Mouse (Mus musculus): ENCODE results near the gene Phf11c. TPM values are rescaled to one million over a fixed set of nuclear protein-coding genes. Genes with fewer than 3 reads are reported as not detected.

Phf11c gene
- 0.41 and 0.53 TPM in 2 replicates for polyA plus RNA-seq (2015; fragmentation: Nextera tagmentation; extraction: Ambion mirVana)

DNA sequence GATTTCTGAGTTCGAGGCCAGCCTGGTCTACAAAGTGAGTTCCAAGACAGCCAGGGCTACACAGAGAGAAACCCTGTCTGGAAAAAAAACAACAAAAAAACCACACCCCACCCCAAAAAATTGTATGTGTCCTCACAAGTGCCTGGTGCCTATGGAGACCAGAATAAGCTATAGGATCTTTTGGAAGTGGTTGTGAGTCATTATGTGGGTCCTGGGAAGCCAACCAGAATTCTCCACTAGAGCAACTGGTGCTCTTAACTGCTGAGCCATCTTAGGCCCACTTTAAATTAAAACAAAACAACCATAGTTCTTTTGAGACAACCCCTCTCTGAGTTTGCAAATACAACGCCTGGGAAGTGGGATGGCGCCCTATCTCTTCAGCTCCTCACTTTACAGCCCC, at the start of gene Phf11c:
Phf11c (minus strand) TSS at position 101 of the 400 bp plus-strand sequence.
- Histone ChIP-seq H3K9ac (ENCODE audit: low read length) (no peak within 1 kb of the TSS), H3K9me3 (replicated peaks; ENCODE audit: control insufficient read depth, low read length) (no peaks in the 10 kb centered on the region), H3K4me3 (ENCODE audit: low read length) (no peak within 1 kb of the TSS), H3K4me2 (ENCODE audit: low read depth, low read length) (no peak within 1 kb of the TSS), H3K36me3 (ENCODE audit: control insufficient read depth, insufficient read depth) (no peaks in the 10 kb centered on the region), H3K27ac (ENCODE audit: low read length) (no peak within 1 kb of the TSS), H3K27me3 (ENCODE audit: control insufficient read depth, insufficient read depth, low read length) (no peaks in the 10 kb centered on the region), H3K4me1 (ENCODE audit: control insufficient read depth, insufficient read depth, low read length) (no peaks in the 10 kb centered on the region)
- 83% methylated on average over 3 of the region's 3 CpGs for WGBS
- ATAC-seq (replicated peaks; ENCODE audit: extremely low read depth, insufficient read depth, low FRiP score) = no peak

DNA sequence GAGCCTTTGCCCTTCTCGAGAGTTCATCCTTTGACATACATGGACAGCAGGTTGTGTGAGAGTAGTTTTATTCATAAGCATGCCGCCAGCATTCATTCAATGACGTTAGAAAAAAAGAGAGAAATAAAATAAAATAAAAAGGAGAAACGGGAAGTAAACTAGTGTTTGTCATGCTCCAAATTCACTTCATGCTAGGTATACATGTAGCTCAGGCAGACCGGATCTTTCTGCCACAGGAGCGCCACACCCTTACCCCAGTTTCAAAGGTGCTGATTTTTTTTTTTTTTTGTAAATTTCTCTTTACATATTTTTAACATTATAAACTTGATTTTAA, 46.3 kb upstream of the Phf11c start:
- Histone ChIP-seq H3K27me3 (ENCODE audit: control insufficient read depth, insufficient read depth, low read length) (no peaks in the 10 kb centered on the region), H3K27ac (ENCODE audit: low read length) (peak overlapping the region; percentile 86), H3K4me1 (ENCODE audit: control insufficient read depth, insufficient read depth, low read length) (peaks cover 5% of the 10 kb centered on the region; the same call in 1 of the 2 replicates), H3K36me3 (ENCODE audit: control insufficient read depth, insufficient read depth) (no peaks in the 10 kb centered on the region), H3K9me3 (replicated peaks; ENCODE audit: control insufficient read depth, low read length) (no peaks in the 10 kb centered on the region), H3K9ac (ENCODE audit: low read length) (peak overlapping the region; percentile 95), H3K4me3 (ENCODE audit: low read length) (peak overlapping the region; percentile 95), H3K4me2 (ENCODE audit: low read depth, low read length) (peak overlapping the region; percentile 94)
- no peak for ATAC-seq (replicated peaks; ENCODE audit: extremely low read depth, insufficient read depth, low FRiP score)
- WGBS = 9% methylated on average over 6 of the region's 6 CpGs

DNA sequence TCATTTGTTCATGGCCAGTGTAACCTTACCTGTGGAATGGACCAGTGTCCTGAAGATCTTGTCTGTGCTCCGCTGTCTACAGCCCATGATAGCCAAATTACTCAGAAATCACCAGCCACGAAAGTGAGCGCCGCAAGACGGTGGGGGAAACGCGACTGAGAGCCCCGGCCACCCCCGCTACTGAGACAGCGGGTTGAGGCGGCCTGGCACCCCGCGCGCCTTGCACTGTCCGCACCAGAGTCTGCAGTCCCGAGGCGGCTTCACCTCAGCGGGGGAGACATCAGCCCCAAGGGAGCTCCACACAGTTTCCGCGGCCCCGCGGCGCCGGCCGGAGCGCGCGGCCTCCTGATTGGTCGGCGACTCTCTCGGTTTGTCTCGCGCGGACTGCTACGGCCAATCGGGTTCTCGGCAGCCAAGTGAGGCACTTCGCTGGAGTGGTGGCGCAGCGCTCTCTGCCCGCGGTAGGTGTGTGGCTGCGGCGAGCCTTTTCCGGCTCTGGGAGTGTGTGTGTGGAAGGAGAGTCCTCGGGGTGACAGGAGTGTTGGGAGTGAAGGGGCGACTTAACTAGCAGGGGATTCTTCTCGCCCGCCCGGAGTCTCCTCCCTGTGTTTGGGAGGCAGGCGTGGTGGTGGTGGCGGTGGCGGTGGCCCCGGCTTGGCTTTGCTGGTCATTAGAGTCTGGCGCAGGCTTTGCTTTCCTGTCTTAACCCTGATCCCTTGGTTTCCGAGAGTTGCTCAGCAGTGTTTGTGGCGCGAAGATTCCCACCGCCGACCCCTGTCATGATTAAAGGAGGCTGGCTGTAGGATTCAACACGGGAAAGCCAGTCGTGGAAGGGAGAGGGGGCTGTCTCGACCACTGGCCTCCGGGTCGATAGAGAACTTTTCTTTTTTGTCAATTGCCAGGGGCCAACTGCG, 45.6 kb upstream of the Phf11c start, which contains the start of the genes Setdb2 and Cab39l:
Setdb2 (minus strand) TSS at position 327 of the 914 bp plus-strand sequence.
Cab39l (plus strand) TSS at position 415 of the 914 bp plus-strand sequence.
- Histone ChIP-seq H3K27ac (ENCODE audit: low read length) (peak within 1 kb of the TSS; percentile 86), H3K9me3 (replicated peaks; ENCODE audit: control insufficient read depth, low read length) (no peaks in the 10 kb centered on the region), H3K9ac (ENCODE audit: low read length) (peak within 1 kb of the TSS; percentile 95), H3K4me2 (ENCODE audit: low read depth, low read length) (peak within 1 kb of the TSS; percentile 94), H3K36me3 (ENCODE audit: control insufficient read depth, insufficient read depth) (no peaks in the 10 kb centered on the region), H3K4me1 (ENCODE audit: control insufficient read depth, insufficient read depth, low read length) (peaks cover 5% of the 10 kb centered on the region; the same call in 1 of the 2 replicates), H3K27me3 (ENCODE audit: control insufficient read depth, insufficient read depth, low read length) (no peaks in the 10 kb centered on the region), H3K4me3 (ENCODE audit: low read length) (peak within 1 kb of the TSS; percentile 95)
- under 1% methylated on average over 64 of the region's 66 CpGs for WGBS
- peak; percentile 100 for ATAC-seq (replicated peaks; ENCODE audit: extremely low read depth, insufficient read depth, low FRiP score)

DNA sequence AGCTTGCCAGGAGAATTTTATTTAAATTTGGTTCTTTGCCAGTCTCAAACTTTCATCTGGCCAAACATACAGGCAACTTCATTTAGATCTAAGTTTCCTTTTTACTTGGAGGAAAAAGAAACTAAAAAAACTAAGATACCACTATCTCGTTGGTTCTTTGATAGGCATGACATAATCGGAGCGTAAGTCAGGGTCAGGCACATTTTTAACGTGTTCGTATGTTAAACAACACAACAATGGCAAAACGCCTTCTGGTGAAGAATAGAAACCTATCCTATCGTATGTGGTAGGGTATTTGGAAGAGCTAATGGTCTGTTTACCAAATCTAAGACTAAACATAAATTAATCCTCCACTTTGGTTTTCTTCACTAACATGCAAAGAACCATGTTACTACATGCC, 44.9 kb upstream of the Phf11c start:
- Histone ChIP-seq H3K36me3 (ENCODE audit: control insufficient read depth, insufficient read depth) (no peaks in the 10 kb centered on the region), H3K9me3 (replicated peaks; ENCODE audit: control insufficient read depth, low read length) (no peaks in the 10 kb centered on the region), H3K27ac (ENCODE audit: low read length) (no peak overlapping the region), H3K9ac (ENCODE audit: low read length) (peak overlapping the region; percentile 95), H3K4me1 (ENCODE audit: control insufficient read depth, insufficient read depth, low read length) (peaks cover 5% of the 10 kb centered on the region; the same call in 1 of the 2 replicates), H3K4me2 (ENCODE audit: low read depth, low read length) (peak overlapping the region; percentile 94), H3K4me3 (ENCODE audit: low read length) (peak overlapping the region; percentile 95), H3K27me3 (ENCODE audit: control insufficient read depth, insufficient read depth, low read length) (no peaks in the 10 kb centered on the region)
- 8% methylated on average over 7 of the region's 7 CpGs for WGBS
- no peak for ATAC-seq (replicated peaks; ENCODE audit: extremely low read depth, insufficient read depth, low FRiP score)

DNA sequence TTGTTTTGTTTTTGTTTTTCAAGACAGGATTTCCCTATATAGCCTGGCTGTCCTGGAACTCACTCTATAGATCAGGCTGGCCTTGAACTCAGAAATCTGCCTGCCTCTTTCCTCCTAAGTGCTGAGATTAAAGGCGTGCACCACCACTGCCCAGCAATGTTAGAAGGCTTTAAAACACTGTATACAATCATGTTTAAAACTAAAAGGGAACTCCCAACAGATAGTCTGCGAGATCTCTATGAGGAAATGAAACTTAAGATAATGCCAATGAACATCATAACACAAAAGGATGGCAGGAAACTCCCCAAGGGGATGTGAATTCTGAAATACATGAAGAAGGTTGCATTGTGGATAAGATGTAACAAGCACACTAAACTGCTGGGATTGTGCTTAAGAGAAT, 43.3 kb upstream of the Phf11c start:
- Histone ChIP-seq H3K9ac (ENCODE audit: low read length) (no peak overlapping the region), H3K27me3 (ENCODE audit: control insufficient read depth, insufficient read depth, low read length) (no peaks in the 10 kb centered on the region), H3K4me3 (ENCODE audit: low read length) (no peak overlapping the region), H3K4me2 (ENCODE audit: low read depth, low read length) (no peak overlapping the region), H3K9me3 (replicated peaks; ENCODE audit: control insufficient read depth, low read length) (no peaks in the 10 kb centered on the region), H3K27ac (ENCODE audit: low read length) (no peak overlapping the region), H3K4me1 (ENCODE audit: control insufficient read depth, insufficient read depth, low read length) (peaks cover 5% of the 10 kb centered on the region; the same call in 1 of the 2 replicates), H3K36me3 (ENCODE audit: control insufficient read depth, insufficient read depth) (no peaks in the 10 kb centered on the region)
- no peak for ATAC-seq (replicated peaks; ENCODE audit: extremely low read depth, insufficient read depth, low FRiP score)
- WGBS = 81% methylated on average over 2 of the region's 2 CpGs

DNA sequence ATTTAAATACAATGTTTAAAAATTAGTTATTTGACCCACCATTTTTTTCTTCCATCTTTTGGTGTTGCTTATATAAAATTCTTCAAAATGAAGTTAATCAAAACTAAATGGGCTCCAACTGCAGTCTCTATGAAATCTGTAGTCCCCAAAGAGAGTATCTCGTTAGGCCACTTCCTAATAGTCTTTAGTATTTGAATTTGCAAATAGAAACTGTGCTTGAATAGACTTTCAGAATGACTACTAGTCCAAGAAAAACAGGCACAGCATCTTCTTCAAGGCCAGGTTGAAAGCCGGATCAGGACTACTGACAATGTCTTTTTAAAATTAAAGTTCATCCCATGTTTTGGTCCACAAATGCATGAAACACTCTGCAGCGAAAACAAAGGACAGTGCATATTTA, 42.2 kb upstream of the Phf11c start:
- 87% methylated on average over 3 of the region's 3 CpGs for WGBS
- peaks cover 5% of the 10 kb centered on the region; the same call in 1 of the 2 replicates for H3K4me1 ChIP-seq (ENCODE audit: control insufficient read depth, insufficient read depth, low read length)
- no peak overlapping the region for H3K4me2 ChIP-seq (ENCODE audit: low read depth, low read length)
- no peaks in the 10 kb centered on the region for H3K27me3 ChIP-seq (ENCODE audit: control insufficient read depth, insufficient read depth, low read length)
- H3K27ac ChIP-seq (ENCODE audit: low read length) = no peak overlapping the region
- ATAC-seq (replicated peaks; ENCODE audit: extremely low read depth, insufficient read depth, low FRiP score) = no peak
- no peaks in the 10 kb centered on the region for H3K36me3 ChIP-seq (ENCODE audit: control insufficient read depth, insufficient read depth)
- H3K9me3 ChIP-seq (replicated peaks; ENCODE audit: control insufficient read depth, low read length) = no peaks in the 10 kb centered on the region
- H3K4me3 ChIP-seq (ENCODE audit: low read length) = no peak overlapping the region
- H3K9ac ChIP-seq (ENCODE audit: low read length) = no peak overlapping the region

DNA sequence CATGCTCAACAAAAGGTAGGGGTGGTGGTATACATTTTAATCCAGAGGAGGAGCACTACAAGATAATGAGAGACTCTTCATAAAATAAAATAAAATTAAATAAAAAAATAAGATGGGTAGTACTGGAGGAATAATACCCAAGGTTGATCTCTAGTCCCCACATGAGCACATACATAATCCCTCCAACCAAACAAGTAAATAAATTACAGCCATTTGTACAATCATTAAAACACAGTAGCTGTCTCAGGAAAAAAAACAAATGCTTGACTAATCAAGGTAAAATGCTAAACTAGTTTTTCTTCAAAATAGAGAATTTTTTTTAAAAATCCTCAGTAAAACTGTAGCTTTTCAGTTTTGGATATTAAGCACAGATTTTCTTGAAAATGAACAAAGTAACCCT, 40.0 kb upstream of the Phf11c start:
- Histone ChIP-seq H3K27me3 (ENCODE audit: control insufficient read depth, insufficient read depth, low read length) (no peaks in the 10 kb centered on the region), H3K27ac (ENCODE audit: low read length) (no peak overlapping the region), H3K9ac (ENCODE audit: low read length) (no peak overlapping the region), H3K9me3 (replicated peaks; ENCODE audit: control insufficient read depth, low read length) (no peaks in the 10 kb centered on the region), H3K4me1 (ENCODE audit: control insufficient read depth, insufficient read depth, low read length) (0 out of 2 replicates have a peak, but pooled peaks cover 3% of the 10 kb centered on the region), H3K36me3 (ENCODE audit: control insufficient read depth, insufficient read depth) (no peaks in the 10 kb centered on the region), H3K4me2 (ENCODE audit: low read depth, low read length) (no peak overlapping the region), H3K4me3 (ENCODE audit: low read length) (no peak overlapping the region)
- ATAC-seq (replicated peaks; ENCODE audit: extremely low read depth, insufficient read depth, low FRiP score) = no peak

DNA sequence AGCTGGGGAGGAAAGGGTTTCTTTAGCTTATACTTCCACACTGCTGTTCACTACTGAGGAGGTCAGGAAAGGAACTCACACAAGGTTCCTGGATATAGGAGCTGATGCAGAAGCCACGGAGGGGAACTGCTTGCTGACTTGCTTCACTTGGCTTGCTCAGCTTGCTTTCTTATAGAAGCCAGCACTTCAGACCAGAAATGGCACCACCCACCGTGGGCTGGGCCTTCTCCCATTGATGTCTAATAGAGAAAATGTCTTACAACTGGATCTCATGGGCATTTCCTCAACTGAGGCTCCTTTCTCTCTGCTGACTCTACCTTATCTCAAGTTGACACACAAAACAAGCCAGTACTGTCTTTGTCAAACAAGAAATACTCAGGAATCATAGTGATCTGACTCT, 38.7 kb upstream of the Phf11c start:
- ATAC-seq (replicated peaks; ENCODE audit: extremely low read depth, insufficient read depth, low FRiP score) = no peak
- no peak overlapping the region for H3K9ac ChIP-seq (ENCODE audit: low read length)
- H3K27ac ChIP-seq (ENCODE audit: low read length) = no peak overlapping the region
- H3K36me3 ChIP-seq (ENCODE audit: control insufficient read depth, insufficient read depth) = no peaks in the 10 kb centered on the region
- no peak overlapping the region for H3K4me3 ChIP-seq (ENCODE audit: low read length)
- no peaks in the 10 kb centered on the region for H3K27me3 ChIP-seq (ENCODE audit: control insufficient read depth, insufficient read depth, low read length)
- H3K9me3 ChIP-seq (replicated peaks; ENCODE audit: control insufficient read depth, low read length) = no peaks in the 10 kb centered on the region
- no peak overlapping the region for H3K4me2 ChIP-seq (ENCODE audit: low read depth, low read length)
- no peaks in the 10 kb centered on the region for H3K4me1 ChIP-seq (ENCODE audit: control insufficient read depth, insufficient read depth, low read length)
- 50% methylated on average over 2 of the region's 2 CpGs for WGBS

DNA sequence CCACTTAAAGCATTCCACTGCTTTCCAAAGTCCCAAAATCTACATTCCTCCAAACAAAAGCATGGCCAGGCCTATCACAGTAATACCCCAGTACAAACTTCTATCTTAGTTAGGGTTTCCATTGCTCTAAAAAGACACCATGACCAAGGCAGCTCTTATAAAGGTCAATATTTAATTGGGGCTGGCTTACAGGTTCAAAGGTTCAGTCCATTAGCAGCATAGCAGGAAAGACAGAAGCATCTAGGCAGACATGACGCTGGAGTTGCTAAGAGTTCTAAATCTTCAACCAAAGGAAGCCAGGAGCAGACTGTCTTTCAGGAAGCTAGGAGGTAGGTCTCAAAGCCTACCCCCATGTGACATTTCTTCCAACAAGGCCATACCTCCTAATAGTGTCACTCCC, 35.4 kb upstream of the Phf11c start:
- H3K9me3 ChIP-seq (replicated peaks; ENCODE audit: control insufficient read depth, low read length) = no peaks in the 10 kb centered on the region
- no peak overlapping the region for H3K9ac ChIP-seq (ENCODE audit: low read length)
- no peak overlapping the region for H3K27ac ChIP-seq (ENCODE audit: low read length)
- H3K4me2 ChIP-seq (ENCODE audit: low read depth, low read length) = no peak overlapping the region
- no peaks in the 10 kb centered on the region for H3K4me1 ChIP-seq (ENCODE audit: control insufficient read depth, insufficient read depth, low read length)
- no peak overlapping the region for H3K4me3 ChIP-seq (ENCODE audit: low read length)
- ATAC-seq (replicated peaks; ENCODE audit: extremely low read depth, insufficient read depth, low FRiP score) = no peak
- no peaks in the 10 kb centered on the region for H3K36me3 ChIP-seq (ENCODE audit: control insufficient read depth, insufficient read depth)
- WGBS = 81% methylated on average over 1 of the region's 1 CpGs
- H3K27me3 ChIP-seq (ENCODE audit: control insufficient read depth, insufficient read depth, low read length) = no peaks in the 10 kb centered on the region

All from heart, embryonic 16.5 days (tissue).